Mouse (Mus musculus) 3T3-L1 (cell line): Measurements from ENCODE around the gene Ifnar1.
"Not testable (repeated sequence)": the region's sequence is repeated elsewhere in the genome, so short reads cannot be mapped to it uniquely, and the experiment has no call there.

Source experiments
- DNase-seq: peaks from one replicate; pipeline ENCODE4 v3.0.0-alpha.2; 2015; ENCODE audit warnings: low read depth, low spot score

The Ifnar1 gene

GRCm38 (mm10) chr16:91504701-91505100 is 19.7 kb downstream of the Ifnar1 start:
- DNase-seq = no peak

DNA sequence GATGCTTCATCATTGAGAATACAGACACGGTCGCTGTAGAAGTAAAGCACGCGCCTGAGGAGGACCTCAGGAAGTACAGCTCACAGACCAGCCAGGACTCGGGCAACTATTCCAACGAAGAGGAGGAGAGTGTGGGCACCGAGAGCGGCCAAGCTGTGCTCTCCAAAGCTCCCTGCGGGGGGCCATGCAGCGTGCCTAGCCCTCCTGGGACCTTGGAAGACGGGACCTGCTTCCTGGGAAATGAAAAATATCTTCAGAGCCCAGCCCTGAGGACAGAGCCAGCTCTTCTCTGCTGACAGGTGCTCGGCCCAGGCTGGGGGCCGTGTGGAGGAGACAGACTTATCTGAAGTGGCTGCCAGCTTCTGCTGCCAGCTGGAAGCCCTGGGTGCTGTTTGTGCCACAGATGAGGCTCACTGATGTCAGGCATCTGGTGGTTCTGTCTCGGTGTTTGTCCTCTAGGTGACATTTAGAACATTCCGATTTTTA is 20.1 kb downstream of the Ifnar1 start:
- DNase-seq = no peak

DNA sequence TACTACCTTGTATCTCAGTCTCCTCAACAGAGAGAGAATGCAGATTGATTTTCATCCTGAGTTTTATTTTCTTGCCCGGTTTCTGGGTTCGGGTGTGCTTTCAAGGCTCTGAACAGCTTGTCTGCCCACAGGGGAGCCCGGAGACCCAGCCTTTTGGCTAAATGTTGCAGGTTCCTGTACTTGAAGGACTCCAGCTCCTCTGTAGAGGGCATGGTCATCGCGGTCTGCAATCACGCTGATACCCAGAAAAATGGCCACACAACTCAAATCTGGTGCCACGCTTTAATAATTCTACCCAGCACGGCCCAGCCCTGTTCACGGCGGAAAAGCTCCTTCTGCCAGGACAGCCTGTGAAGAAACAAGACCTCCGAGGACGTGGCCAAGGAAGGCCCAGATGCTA is 21.4 kb downstream of the Ifnar1 start:
- DNase-seq = no peak

GRCm38 (mm10) chr16:91512161-91512787 is 27.2 kb downstream of the Ifnar1 start:
- DNase-seq = peak; percentile 94

- DNase-seq = no peak
These were observed 28.1 kb downstream of the Ifnar1 start for GRCm38 (mm10) chr16:91513099-91513498.

DNA sequence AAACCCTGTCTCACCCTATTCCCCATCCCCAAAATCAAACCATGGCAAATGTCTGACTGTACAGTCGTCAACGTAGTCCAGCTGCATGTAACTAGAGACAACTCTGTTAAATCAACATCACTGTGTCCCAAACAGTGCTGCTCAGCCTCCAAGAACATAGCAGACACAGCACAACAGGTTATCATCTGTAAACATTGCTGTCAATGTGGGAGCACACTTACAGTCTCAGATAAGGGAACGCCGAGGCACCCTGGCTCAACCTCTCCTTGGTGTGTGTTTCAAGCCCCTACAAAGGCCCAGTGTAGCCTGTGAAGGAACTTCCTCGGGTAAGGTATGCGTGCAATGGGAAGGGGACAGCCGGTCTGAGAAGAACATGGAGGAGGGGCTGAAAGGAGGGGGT is 32.0 kb downstream of the Ifnar1 start:
- no peak for DNase-seq

- no peak for DNase-seq
These were observed 37.0 kb downstream of the Ifnar1 start for GRCm38 (mm10) chr16:91522040-91522439.

DNA sequence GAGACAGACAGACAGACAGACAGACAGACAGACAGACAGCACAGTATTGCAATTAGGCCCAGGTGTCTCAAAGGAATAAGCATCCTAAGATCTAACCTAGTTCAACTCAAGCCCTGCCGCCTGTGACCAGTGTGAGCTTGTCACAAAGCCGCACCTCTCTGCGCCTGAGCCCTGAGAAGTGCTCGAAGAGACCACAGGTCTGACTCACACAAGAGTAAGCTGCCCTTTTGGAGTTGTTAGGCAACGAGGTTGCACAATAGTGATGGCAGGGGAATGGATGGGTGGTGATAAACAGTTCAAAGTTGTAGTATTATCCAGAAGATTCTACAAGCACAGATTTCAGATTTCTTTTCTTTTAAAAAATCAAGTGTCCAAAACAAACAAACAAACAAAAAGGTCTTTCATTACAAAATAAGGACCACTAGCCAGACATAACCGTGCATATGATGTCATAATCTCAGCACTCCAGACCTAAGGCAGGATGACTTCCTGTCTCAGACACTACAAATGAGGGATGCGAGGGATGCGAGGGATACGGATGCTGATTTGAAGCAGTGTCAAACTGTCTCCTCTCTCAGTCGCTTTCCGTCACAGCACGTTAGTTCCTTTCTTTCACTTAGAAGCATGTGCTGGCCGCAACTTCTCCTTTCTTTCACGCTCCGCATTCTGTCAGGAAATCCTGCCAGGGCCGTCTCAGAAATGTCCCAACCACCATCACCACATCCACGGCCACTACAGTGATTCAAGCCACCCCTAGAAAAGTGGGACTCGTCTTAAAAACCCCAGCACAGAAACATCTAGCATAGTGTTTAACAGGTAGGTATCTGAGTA is 37.7 kb downstream of the Ifnar1 start:
- DNase-seq = peak; percentile 96

DNA sequence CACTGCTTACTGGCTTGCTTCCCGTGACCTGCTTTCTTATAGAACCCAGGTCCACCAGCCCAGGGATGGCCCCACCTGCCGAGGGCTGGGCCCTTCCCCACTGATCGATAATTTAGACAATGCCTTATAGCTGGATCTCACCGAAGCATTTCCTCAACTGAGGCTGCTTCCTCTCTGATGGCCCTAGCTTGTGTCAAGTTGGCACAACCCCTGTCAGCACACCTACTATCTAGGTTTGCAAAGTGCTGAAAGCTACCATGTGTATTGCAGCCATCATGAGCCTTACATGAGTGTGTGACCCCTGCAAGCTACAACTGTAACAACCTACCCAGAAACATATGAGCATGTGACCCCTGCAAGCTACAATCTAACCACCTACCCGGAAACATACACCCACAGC is 39.2 kb downstream of the Ifnar1 start:
- no peak for DNase-seq

GRCm38 (mm10) chr16:91526274-91526673 is 41.2 kb downstream of the Ifnar1 start:
- no peak for DNase-seq

DNA sequence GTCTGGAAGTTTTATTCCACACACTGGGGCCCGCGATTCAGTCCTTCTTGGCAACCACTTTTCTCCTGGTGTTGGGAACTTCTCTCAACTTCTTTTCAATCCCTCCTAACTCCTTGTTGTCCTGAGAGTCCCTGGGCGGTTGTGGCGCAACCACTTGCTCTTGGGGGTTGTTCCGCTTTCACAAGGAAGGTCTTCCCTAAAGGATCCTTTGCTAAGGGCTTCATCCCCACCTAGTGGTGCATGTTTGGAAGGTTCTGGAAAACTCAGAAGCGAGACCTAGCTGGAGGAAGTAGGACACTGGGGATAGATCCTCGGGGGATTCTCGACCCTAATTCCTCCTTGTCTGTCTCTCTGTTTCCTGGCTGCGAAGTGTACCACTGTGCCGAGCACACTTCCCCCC is 42.0 kb downstream of the Ifnar1 start:
- peak; percentile 34 for DNase-seq

GRCm38 (mm10) chr16:91527500-91527899 is 42.5 kb downstream of the Ifnar1 start:
- DNase-seq = no peak

DNA sequence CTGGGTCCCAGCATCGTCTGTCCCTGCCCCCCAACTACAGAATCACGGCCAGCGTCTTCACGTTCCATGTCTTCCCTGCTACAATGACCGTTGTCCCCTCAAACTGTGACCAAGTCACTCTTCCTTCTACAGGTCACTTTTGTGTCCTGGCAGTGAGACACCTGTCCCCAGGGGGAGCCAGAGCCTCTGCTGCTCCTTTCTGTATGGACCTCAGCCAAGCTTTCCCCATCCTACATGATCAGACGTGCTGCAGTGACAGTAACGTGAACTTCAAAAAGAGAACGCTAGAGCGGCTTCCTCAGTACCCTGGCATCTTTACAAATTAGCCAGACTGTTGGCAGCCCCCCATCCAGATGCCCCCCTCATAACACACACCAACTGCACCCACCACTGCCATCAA is 43.5 kb downstream of the Ifnar1 start:
- DNase-seq = no peak

DNA sequence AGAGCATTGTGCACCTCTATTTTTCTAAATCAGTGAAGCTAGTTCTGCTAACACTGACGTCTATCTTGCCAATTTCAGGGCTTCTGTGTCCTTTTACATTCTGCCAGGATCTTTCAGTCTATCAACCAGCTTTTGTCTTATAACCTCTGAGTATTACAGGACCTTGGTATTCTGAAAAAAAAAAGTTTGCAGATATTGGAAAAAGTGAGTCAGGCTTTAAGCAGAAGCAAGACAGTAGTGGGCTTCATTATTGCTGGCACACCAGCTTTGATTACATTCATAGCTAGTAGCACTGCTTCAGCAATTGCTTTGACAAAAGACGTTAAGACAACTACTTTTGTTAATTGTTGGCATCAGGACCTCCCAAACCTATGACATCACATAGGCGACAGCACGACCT is 45.8 kb downstream of the Ifnar1 start:
- not testable (repeated sequence) for DNase-seq

DNA sequence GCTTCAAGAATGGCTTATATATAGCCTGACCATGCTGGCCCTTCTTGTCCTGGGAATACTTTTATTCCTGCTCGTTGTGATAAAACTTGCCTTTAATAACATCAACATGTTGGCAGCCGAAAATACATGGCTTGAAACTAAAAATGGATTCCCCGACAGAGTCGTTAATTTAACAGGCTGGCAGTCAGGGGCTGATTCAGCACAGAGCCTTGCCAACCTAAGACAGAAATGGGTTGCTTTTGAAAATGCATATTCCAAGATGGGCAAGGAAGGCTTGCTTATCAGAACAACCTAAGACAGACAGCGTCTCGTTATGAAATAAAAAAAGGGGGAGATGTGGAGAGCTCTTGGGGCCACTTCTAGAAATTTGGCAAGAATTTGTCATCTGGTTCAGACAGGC is 46.8 kb downstream of the Ifnar1 start:
- DNase-seq = no peak

GRCm38 (mm10) chr16:91532429-91532828 is 47.4 kb downstream of the Ifnar1 start:
- DNase-seq = peak; percentile 29

DNA sequence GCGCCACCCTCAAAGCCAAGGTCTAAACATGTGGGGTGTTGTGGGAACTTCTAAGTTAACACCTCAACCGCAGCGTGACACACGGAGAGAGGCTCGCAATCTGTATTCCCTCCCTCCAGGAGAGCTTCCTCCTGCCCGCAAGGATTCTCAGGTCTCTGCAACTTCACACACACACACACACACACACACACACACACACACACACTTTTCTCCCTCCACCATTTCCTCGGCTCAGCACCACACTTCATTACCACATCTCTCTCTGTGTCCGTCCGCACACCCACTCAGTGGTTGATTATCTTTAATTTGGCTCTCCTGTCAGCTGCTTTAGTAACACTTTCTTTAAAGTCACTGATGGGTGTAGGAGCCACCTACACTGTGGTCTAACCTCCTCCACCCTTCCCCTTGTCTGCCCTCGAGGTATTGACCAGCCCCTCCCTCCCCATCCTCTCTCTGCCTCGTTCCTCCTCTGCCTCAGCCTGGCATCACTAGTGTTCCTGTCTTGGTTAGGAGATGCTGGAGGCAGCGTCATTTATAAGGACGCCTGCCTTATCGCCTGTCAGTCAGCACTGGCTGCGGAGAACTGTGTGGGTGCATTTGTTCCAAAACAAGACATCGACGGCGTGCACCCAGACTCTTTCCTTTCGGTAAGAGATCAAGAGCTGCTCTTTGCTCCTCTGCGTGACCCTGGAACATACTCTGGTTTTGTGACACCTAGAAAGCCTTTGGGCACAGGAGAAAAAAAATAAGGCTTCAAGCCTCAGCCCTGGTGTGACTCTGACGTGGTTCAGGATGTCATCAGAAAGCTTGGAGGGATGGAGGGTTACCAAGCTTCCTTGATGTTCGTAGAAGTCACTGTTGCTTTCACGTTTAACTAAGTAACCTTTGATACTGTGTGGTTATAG is 48.3 kb downstream of the Ifnar1 start:
- DNase-seq = no peak

DNA sequence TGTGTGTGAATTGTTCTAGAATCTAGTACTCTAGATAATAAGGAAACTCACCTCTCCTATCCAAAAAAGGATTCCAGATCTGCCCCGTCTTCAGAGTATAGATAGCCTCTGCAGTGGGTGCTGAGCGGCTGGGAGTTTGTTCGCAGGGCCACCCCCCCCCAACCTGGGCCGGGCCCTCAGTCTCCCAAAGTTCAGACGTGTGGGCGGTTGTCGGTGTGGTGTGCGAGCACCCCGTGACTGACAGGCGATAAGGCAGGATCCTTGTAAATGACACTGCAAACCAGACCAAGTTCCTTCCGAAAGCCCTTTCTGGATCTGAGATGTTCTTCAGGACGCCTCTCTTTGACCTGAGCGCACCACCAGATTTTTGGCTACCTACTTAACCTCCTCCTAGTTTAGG is 49.4 kb downstream of the Ifnar1 start:
- DNase-seq = peak; percentile 93

DNA sequence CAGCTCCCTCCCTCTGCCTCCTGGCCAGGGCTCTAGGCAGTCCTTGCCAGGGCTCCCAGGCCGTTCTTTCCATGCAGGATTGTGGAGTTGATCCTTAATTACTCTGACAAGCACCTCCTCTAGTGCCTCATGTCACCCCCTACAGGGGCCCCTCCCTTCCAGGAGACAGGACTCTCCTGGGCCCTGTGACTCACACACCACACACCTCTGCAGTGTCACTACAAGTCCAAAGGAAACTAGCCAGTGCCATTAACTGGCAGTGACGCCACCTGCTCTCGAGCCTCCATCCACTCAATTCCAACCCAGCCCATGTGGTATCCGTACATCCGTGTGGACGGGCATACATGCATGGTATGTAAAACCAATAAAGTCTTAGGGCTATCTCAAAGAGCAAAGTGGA is 49.9 kb downstream of the Ifnar1 start:
- DNase-seq = no peak

DNA sequence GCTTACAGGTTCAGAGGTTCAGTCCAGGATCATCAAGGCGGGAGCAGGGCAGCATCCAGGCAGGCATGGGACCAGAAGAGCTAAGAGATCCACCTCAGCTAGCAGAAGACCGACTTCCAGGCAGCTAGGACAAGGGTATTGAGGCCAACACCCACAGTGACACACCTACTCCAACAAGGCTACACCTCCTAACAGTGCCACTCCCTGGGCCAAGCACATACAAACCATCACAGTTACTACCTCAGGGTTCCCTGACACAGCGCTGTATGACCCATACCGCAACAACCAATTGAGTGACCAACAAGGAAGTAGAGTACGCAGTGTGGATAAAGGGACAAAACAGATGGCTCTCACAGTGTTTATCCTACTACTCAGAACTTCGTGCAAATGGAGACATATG is 51.3 kb downstream of the Ifnar1 start:
- DNase-seq = no peak

GRCm38 (mm10) chr16:91537065-91537464 is 52.0 kb downstream of the Ifnar1 start:
- DNase-seq = no peak

DNA sequence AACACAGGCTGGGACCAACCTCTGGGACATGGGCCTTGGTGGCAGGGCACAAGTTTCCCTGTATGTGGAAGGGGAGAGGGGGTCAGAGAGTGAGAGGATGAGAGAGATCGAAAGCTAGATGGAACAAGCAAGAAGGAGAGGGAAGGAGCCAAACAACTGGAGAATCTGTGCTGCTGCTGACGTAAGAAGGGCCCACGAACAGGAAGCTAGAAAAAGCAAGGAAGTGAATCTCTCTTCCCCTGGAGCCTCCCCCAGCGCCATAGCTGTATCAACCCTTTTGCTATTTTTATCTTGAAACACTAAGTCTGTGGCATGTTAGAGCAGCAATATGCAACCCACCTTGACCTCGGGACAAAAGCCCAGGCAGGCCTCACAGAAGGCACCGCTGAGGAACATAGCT is 53.0 kb downstream of the Ifnar1 start:
- DNase-seq = no peak
